Mouse (Mus musculus) limb, embryonic 15.5 days (tissue): ENCODE measurements around the gene Rilpl1. TPM values are rescaled to one million over a fixed set of nuclear protein-coding genes. Genes with fewer than 3 reads are reported as not detected.

Experiments
- ATAC-seq: fragments of 200-750 bp; cut with Nextera tagmentation; 2 replicates; pipeline ENCODE4 v1.8.0; 2017; ENCODE audit warnings: low read depth, moderate TSS enrichment; ENCODE audit not compliant: insufficient number of reproducible peaks, low FRiP score, low TSS enrichment
- H3K27ac ChIP-seq: fragments of 300-500 bp; sonication (generic); 2 replicates; pipeline ENCODE4 v1.5.1; 2015; ENCODE audit warnings: moderate library complexity, mild to moderate bottlenecking, inconsistent platforms
- H3K27me3 ChIP-seq: fragments of 300-500 bp; sonication (generic); 2 replicates; pipeline ENCODE4 v1.6.1; 2015; ENCODE audit warnings: inconsistent platforms
- H3K36me3 ChIP-seq: fragments of 300-500 bp; sonication (generic); 2 replicates; pipeline ENCODE4 v1.6.1; 2015; ENCODE audit warnings: inconsistent platforms
- H3K4me1 ChIP-seq: fragments of 300-500 bp; sonication (generic); 2 replicates; pipeline ENCODE4 v1.6.1; 2015; ENCODE audit warnings: inconsistent platforms
- H3K4me2 ChIP-seq: fragments of 300-500 bp; sonication (generic); 2 replicates; pipeline ENCODE4 v1.6.1; 2015; ENCODE audit warnings: mild to moderate bottlenecking, inconsistent platforms
- H3K4me3 ChIP-seq: fragments of 300-500 bp; sonication (generic); 2 replicates; pipeline ENCODE4 v1.5.1; 2015; ENCODE audit warnings: mild to moderate bottlenecking, inconsistent platforms
- H3K9ac ChIP-seq: fragments of 300-500 bp; sonication (generic); 2 replicates; pipeline ENCODE4 v1.6.1; 2015; ENCODE audit warnings: inconsistent platforms
- H3K9me3 ChIP-seq: fragments of 300-500 bp; sonication (generic); 2 replicates; pipeline ENCODE4 v1.6.1; 2016; ENCODE audit warnings: inconsistent platforms
- WGBS: fragments of 180-500 bp; shearing (Covaris S2); methylation state at CpG from one replicate; pipeline ENCODE4 v1.1.7; 2015; 5-methylcytosine and 5-hydroxymethylcytosine counted together
- polyA plus RNA-seq: library from polyadenylated mRNA; unstranded; fragments of >200 nt; fragmentation: Nextera tagmentation; extraction: Ambion mirVana; gene quantifications from 2 replicates; pipeline ENCODE4 v1.2.1, GENCODE M21; 2015

Rilpl1 gene
- polyA plus RNA-seq, 1 experiment from 2014 or later: 23.7 TPM

GRCm38 (mm10) chr5:124528351-124528750 lies 2.8 kb downstream of the Rilpl1 start:
- H3K4me2 ChIP-seq: peak overlapping the region; percentile 78
- peak overlapping the region; percentile 67; the same call in 1 of the 2 replicates for H3K27ac ChIP-seq
- ATAC-seq: no peak
- peaks cover 4% of the 10 kb centered on the region; the same call in 1 of the 2 replicates for H3K36me3 ChIP-seq
- H3K9ac ChIP-seq: peak overlapping the region; percentile 33
- peaks cover 38% of the 10 kb centered on the region for H3K4me1 ChIP-seq
- H3K27me3 ChIP-seq: no peaks in the 10 kb centered on the region
- H3K9me3 ChIP-seq: no peaks in the 10 kb centered on the region
- 56% methylated on average over 4 of the region's 4 CpGs for WGBS
- peak overlapping the region; percentile 78 for H3K4me3 ChIP-seq

DNA sequence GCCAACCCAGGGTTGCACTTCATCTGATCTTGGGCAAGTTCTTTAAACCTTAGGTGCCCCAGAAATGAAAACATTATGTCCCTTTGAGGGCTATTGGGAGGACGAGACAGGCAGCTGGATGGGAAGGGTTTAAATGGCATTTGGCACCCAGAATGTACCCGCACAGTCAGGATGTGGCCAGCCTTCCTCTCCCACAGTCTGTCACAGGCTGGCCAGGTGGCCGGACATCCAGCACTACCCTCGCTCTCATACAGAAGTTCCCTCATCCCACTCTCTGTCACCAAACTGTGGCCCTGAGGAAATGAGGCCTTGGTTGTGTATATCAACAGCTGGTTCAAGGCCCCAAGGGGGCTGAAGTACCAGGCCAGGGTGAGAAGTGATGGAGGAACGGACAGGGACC lies 6.2 kb downstream of the Rilpl1 start:
- H3K9ac ChIP-seq: no peak overlapping the region
- H3K9me3 ChIP-seq: no peaks in the 10 kb centered on the region
- no peaks in the 10 kb centered on the region for H3K27me3 ChIP-seq
- H3K27ac ChIP-seq: no peak overlapping the region
- no peak overlapping the region for H3K4me3 ChIP-seq
- H3K4me1 ChIP-seq: peaks cover 20% of the 10 kb centered on the region
- H3K4me2 ChIP-seq: no peak overlapping the region
- H3K36me3 ChIP-seq: peaks cover 14% of the 10 kb centered on the region
- no peak for ATAC-seq
- 87% methylated on average over 5 of the region's 5 CpGs for WGBS

DNA sequence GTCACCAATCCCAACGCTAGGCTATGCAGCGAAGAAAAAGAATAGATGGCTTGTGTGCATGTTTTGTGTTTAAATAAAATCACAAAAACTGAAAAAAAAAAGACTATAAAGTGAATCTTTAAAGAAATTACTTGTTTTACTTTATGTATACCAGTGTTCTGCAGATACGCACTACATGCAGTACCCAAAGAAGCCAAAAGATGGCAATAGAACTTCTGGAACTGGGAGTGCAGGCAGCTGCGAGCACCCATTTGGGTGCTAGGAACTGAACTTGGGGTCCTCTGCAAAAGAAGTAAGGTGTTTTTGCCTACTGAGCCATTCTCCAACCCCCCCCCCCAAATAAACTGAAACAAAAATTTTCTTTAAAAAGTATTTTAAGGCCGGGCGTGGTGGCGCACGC lies 8.2 kb downstream of the Rilpl1 start:
- no peaks in the 10 kb centered on the region for H3K9me3 ChIP-seq
- H3K4me1 ChIP-seq: peaks cover under 1% of the 10 kb centered on the region; the same call in 1 of the 2 replicates
- WGBS: 98% methylated on average over 8 of the region's 8 CpGs
- no peak overlapping the region for H3K27ac ChIP-seq
- no peaks in the 10 kb centered on the region for H3K27me3 ChIP-seq
- H3K9ac ChIP-seq: no peak overlapping the region
- ATAC-seq: no peak
- no peak overlapping the region for H3K4me3 ChIP-seq
- peaks cover 24% of the 10 kb centered on the region for H3K36me3 ChIP-seq
- H3K4me2 ChIP-seq: no peak overlapping the region

DNA sequence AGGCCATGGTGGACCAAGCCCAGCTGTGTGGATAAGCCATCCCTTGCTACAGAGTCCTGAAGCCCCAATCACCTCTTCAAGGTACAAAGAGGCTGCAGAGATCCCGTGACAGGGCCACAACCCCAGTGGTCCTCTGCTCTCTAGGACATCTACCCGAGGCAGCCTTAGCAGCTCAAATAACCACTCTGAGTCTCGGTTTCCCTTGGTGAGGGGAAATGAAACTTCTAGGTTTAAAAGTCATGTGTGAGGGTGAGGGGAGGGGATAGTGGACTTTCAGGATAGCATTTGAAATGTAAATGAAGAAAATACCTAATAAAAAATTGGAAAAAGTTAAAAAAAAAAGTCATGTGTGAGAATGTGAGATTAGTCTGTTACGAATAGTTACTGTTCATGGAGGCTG lies 9.6 kb downstream of the Rilpl1 start:
- Histone ChIP-seq H3K4me2 (no peak overlapping the region), H3K9ac (no peak overlapping the region), H3K36me3 (peaks cover 27% of the 10 kb centered on the region), H3K27me3 (no peaks in the 10 kb centered on the region), H3K9me3 (no peaks in the 10 kb centered on the region), H3K27ac (no peak overlapping the region), H3K4me1 (no peaks in the 10 kb centered on the region), H3K4me3 (no peak overlapping the region)
- WGBS: 83% methylated on average over 4 of the region's 4 CpGs
- ATAC-seq: no peak

DNA sequence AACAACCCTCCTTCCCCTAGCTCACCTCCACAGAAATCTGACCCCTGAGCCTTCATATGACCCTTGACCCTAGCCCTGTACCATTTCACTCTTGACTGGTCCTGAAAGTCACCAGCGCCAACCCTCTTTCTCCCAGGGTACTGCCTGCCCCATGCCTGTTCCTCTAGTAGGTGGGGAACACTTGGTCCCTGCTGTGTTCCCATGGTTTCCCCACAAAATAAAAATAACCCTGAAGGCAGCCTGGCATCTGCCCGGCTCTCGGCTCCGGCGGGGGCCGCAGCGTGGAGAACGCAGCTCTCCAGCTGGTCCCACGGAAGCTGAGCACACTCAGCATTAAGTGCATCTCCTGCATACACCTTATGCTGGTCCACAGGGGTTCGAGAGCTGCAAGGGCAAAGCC lies 12.5 kb downstream of the Rilpl1 start:
- WGBS: 81% methylated on average over 10 of the region's 10 CpGs
- H3K4me2 ChIP-seq: no peak overlapping the region
- no peaks in the 10 kb centered on the region for H3K27me3 ChIP-seq
- H3K4me3 ChIP-seq: no peak overlapping the region
- no peaks in the 10 kb centered on the region for H3K4me1 ChIP-seq
- no peak overlapping the region for H3K27ac ChIP-seq
- no peak for ATAC-seq
- H3K36me3 ChIP-seq: peaks cover 40% of the 10 kb centered on the region
- H3K9me3 ChIP-seq: no peaks in the 10 kb centered on the region
- no peak overlapping the region for H3K9ac ChIP-seq

DNA sequence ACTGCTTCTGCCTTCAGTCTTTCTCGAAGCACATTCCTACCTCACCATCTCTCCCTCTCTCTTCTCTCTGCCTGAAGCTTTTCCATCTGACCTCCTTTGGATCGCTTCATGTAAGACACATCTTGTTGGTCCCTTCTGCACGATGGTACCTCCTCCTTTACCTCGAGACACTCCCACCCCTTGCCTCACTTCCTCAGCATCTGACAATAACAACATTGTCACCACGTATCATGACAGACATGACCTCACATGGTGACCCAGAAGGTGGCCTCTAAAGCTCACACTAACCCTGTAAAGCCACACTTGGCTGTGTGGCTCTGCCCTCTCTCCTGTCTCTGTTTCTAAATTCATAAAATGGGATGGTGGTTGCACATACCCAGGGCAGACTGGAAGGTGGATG lies 15.4 kb downstream of the Rilpl1 start:
- no peak overlapping the region for H3K4me3 ChIP-seq
- peaks cover 56% of the 10 kb centered on the region for H3K36me3 ChIP-seq
- no peaks in the 10 kb centered on the region for H3K9me3 ChIP-seq
- WGBS: 81% methylated on average over 5 of the region's 5 CpGs
- 0 out of 2 replicates have a peak, but pooled peaks cover 3% of the 10 kb centered on the region for H3K4me1 ChIP-seq
- no peak overlapping the region for H3K9ac ChIP-seq
- no peak for ATAC-seq
- no peak overlapping the region for H3K4me2 ChIP-seq
- H3K27ac ChIP-seq: no peak overlapping the region
- no peaks in the 10 kb centered on the region for H3K27me3 ChIP-seq

GRCm38 (mm10) chr5:124510536-124511050 lies 20.6 kb downstream of the Rilpl1 start:
- Histone ChIP-seq H3K27ac (peak overlapping the region; percentile 22; the same call in 1 of the 2 replicates), H3K27me3 (no peaks in the 10 kb centered on the region), H3K9ac (no peak overlapping the region), H3K4me1 (peaks cover 9% of the 10 kb centered on the region; the same call in 1 of the 2 replicates), H3K4me3 (no peak overlapping the region), H3K4me2 (no peak overlapping the region), H3K9me3 (no peaks in the 10 kb centered on the region), H3K36me3 (peaks cover 60% of the 10 kb centered on the region)
- WGBS: 85% methylated on average over 10 of the region's 10 CpGs
- ATAC-seq: no peak

- Histone ChIP-seq H3K36me3 (peaks cover 60% of the 10 kb centered on the region), H3K27me3 (no peaks in the 10 kb centered on the region), H3K4me2 (no peak overlapping the region), H3K9ac (no peak overlapping the region), H3K4me1 (peaks cover 9% of the 10 kb centered on the region; the same call in 1 of the 2 replicates), H3K27ac (no peak overlapping the region; the same call in 1 of the 2 replicates), H3K9me3 (no peaks in the 10 kb centered on the region), H3K4me3 (no peak overlapping the region)
- peak; percentile 57 for ATAC-seq
- WGBS: 65% methylated on average over 12 of the region's 12 CpGs
Measured at GRCm38 (mm10) chr5:124509742-124510237, 21.4 kb downstream of the Rilpl1 start.

DNA sequence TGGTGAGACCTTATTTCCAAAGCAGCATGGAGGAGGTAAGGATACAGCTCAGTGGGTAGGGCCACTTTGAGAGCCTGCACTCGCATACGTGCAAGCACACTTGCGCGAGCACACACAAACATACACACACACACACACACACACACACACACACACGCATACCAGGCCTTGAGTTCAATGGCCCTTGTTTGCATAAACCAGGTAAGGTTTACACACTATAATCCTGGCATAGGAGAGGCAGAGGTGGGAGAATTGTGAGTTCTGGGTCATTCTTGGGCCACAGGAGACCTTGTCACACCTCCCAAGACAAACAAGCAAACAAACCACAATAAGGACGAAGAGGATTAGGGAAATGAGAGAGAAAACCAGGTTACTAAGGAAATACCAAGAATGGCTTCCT lies 22.0 kb downstream of the Rilpl1 start:
- no peak overlapping the region for H3K4me2 ChIP-seq
- peaks cover 58% of the 10 kb centered on the region for H3K36me3 ChIP-seq
- H3K27me3 ChIP-seq: no peaks in the 10 kb centered on the region
- H3K4me1 ChIP-seq: peaks cover 9% of the 10 kb centered on the region; the same call in 1 of the 2 replicates
- H3K27ac ChIP-seq: no peak overlapping the region
- no peak overlapping the region for H3K4me3 ChIP-seq
- ATAC-seq: no peak
- H3K9me3 ChIP-seq: no peaks in the 10 kb centered on the region
- WGBS: 94% methylated on average over 6 of the region's 6 CpGs
- no peak overlapping the region for H3K9ac ChIP-seq

GRCm38 (mm10) chr5:124506731-124507359 lies 24.3 kb downstream of the Rilpl1 start:
- Histone ChIP-seq H3K4me1 (peaks cover 9% of the 10 kb centered on the region; the same call in 1 of the 2 replicates), H3K27ac (0 out of 2 replicates have a peak overlapping the region, but pooled peaks have one; percentile 4), H3K4me2 (no peak overlapping the region), H3K9ac (no peak overlapping the region), H3K4me3 (no peak overlapping the region), H3K36me3 (peaks cover 60% of the 10 kb centered on the region), H3K27me3 (no peaks in the 10 kb centered on the region), H3K9me3 (no peaks in the 10 kb centered on the region)
- no peak for ATAC-seq
- 44% methylated on average over 10 of the region's 10 CpGs for WGBS

- H3K9me3 ChIP-seq: no peaks in the 10 kb centered on the region
- H3K27me3 ChIP-seq: no peaks in the 10 kb centered on the region
- no peak for ATAC-seq
- H3K27ac ChIP-seq: no peak overlapping the region
- H3K4me2 ChIP-seq: no peak overlapping the region
- 83% methylated on average over 4 of the region's 4 CpGs for WGBS
- H3K4me3 ChIP-seq: no peak overlapping the region
- H3K36me3 ChIP-seq: peaks cover 62% of the 10 kb centered on the region
- H3K9ac ChIP-seq: no peak overlapping the region
- peaks cover 6% of the 10 kb centered on the region; the same call in 1 of the 2 replicates for H3K4me1 ChIP-seq
Measured at GRCm38 (mm10) chr5:124505235-124505634, 26.0 kb downstream of the Rilpl1 start.

DNA sequence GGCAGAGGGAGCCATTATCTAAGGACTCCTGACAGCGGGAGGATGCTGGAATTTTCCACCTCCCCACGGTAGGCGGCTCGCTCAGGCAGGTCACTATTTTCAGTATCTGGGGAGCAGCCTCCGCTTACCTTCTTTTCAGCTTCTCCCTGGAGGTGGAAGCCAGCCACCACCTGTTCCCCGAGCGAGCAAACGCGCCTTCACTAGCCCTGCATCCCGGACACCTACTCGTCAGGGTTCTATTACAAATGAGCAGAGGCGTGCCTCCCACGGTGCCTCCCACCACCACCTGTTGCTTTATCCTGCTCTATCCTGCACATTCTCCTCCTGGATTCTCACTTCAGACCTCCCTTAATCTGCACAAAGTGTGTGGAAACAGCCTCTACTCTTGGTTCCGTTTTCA lies 27.4 kb downstream of the Rilpl1 start:
- H3K27me3 ChIP-seq: no peaks in the 10 kb centered on the region
- no peak overlapping the region for H3K9ac ChIP-seq
- no peaks in the 10 kb centered on the region for H3K9me3 ChIP-seq
- H3K4me2 ChIP-seq: no peak overlapping the region
- ATAC-seq: no peak
- no peak overlapping the region for H3K27ac ChIP-seq
- H3K4me1 ChIP-seq: peaks cover 3% of the 10 kb centered on the region; the same call in 1 of the 2 replicates
- WGBS: 65% methylated on average over 14 of the region's 14 CpGs
- peaks cover 67% of the 10 kb centered on the region for H3K36me3 ChIP-seq
- no peak overlapping the region for H3K4me3 ChIP-seq
